In genomic region chr3:86898366-86898765, GRCm38 (mm10) we compare ENCODE assay signal across 18 mouse cellular contexts.
"Had no signal": no experiment of that assay in that cellular context is flagged by ENCODE, and none has a peak within 500 bp of the region (broad histone marks: within the 10 kb centered on the region; RNA-seq: fewer than 3 reads in every experiment).

No protein-coding gene starts in this region.

- H3K36me3 ChIP-seq: kidney, embryonic 15.5 days; liver, embryonic 13.5 days had no signal

- H3K9me3 ChIP-seq: kidney, embryonic 15.5 days; liver, embryonic 13.5 days; midbrain, embryonic 15.5 days had no signal

- H3K4me2 ChIP-seq: kidney, embryonic 15.5 days; liver, embryonic 13.5 days; lung, embryonic 14.5 days; midbrain, embryonic 12.5 days; midbrain, embryonic 15.5 days; neural tube, embryonic 13.5 days had no signal

- H3K4me1 ChIP-seq: kidney, embryonic 15.5 days; liver, embryonic 13.5 days had no signal

- ATAC-seq: lung, postnatal 0 days; midbrain, embryonic 15.5 days had no signal

- H3K27ac ChIP-seq: kidney, embryonic 15.5 days; liver, embryonic 13.5 days; macrophage; midbrain, embryonic 12.5 days; midbrain, embryonic 15.5 days; neural tube, embryonic 13.5 days had no signal

- H3K9ac ChIP-seq: kidney, embryonic 15.5 days; liver, embryonic 13.5 days; lung, embryonic 14.5 days; midbrain, embryonic 12.5 days; midbrain, embryonic 15.5 days; neural tube, embryonic 13.5 days had no signal

- DNase-seq: kidney, adult 8-10 months; kidney, postnatal 10 days; kidney, postnatal 36 days; layer of hippocampus, postnatal 36 days; liver, embryonic 13.5 days; lung, embryonic 14.5 days; right cerebral cortex, adult 18-20 months; right cerebral cortex, postnatal 14 days; thymus, adult 2 months; thymus, postnatal 14 days; thymus, postnatal 4 days had no signal

- H3K4me3 ChIP-seq: kidney, embryonic 15.5 days; left cerebral cortex, adult 2 months; liver, embryonic 13.5 days; midbrain, embryonic 12.5 days; midbrain, embryonic 15.5 days; neural tube, embryonic 13.5 days had no signal

- H3K27me3 ChIP-seq: kidney, embryonic 15.5 days; liver, embryonic 13.5 days; midbrain, embryonic 12.5 days; midbrain, embryonic 15.5 days; neural tube, embryonic 13.5 days had no signal
